Mouse (Mus musculus): ENCODE results near the gene Tjp2.
"Not testable (repeated sequence)": the region's sequence is repeated elsewhere in the genome, so short reads cannot be mapped to it uniquely, and the experiment has no call there.

Gene Tjp2

GRCm38 (mm10) chr19:24144009-24144408 lies 80.8 kb downstream of the Tjp2 start:
- in situ Hi-C loops (cut with MboI; ENCODE audit: unreplicated experiment in 2 of 2) = no loop called here

DNA sequence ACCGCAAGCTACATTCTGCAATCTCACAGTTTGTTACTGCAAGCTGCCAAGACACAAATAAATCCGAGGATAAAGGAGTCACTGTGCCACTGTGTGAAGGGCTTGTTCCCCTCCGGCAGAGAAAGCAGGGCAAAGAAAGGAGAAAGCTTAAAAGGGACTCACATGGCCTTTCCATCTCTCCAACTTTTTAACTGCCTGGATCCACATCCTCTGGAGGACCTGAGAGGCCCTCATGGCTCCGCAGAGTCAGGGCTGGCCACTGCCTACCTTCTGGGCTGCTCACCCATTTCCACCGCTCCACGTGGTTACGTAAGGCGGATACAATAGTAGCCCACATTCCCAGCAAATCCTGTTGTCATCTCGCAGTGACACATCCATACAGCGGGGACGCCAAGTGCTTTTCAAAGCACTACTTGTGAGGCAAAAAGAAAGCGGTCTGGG lies 82.2 kb downstream of the Tjp2 start:
- in situ Hi-C loops (cut with MboI; ENCODE audit: unreplicated experiment in 2 of 2) = no loop called here

GRCm38 (mm10) chr19:24140298-24140697 lies 84.5 kb downstream of the Tjp2 start:
- in situ Hi-C loops (cut with MboI; ENCODE audit: unreplicated experiment in 2 of 2) = no loop called here

DNA sequence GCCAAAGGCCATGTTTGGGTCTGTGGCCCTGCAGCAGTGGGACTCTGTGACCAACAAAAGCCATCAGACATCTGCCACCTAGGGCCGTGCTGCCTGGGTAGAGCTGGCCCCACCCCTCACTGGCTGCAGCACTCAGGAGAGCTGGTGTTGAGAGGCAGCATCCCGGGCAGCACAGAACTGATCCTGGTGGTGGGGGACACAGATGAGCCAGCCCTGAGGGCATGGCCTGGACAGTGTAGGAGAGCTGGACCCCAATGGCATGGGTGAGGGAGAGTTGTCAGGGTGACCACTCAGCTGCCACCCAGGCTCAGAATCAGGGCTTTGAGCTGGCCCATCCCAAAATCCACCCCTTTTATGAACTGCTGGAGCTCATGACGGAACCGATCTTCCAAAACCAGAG lies 87.4 kb downstream of the Tjp2 start:
- in situ Hi-C loops (cut with MboI; ENCODE audit: unreplicated experiment in 2 of 2) = no loop called here

DNA sequence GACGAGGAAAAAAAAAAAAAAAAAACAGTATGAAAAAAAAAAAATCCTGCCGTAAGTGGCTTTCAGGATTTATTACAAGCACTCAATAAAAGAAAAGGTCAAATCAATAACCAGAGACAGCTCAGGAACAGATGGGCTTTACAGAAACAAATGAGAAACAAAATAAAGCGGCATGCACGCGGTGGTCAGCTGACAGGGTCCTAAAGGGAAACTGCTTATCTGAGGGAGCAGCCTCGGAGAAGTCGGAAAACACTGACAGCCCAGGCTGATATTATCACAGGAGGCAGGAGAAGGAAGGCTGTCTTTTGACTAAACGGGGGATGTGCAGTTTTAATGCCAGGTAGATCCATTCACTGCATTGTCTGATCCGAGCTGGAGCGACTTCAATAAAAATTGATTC lies 89.8 kb downstream of the Tjp2 start:
- in situ Hi-C loops (cut with MboI; ENCODE audit: unreplicated experiment in 2 of 2) = no loop called here

DNA sequence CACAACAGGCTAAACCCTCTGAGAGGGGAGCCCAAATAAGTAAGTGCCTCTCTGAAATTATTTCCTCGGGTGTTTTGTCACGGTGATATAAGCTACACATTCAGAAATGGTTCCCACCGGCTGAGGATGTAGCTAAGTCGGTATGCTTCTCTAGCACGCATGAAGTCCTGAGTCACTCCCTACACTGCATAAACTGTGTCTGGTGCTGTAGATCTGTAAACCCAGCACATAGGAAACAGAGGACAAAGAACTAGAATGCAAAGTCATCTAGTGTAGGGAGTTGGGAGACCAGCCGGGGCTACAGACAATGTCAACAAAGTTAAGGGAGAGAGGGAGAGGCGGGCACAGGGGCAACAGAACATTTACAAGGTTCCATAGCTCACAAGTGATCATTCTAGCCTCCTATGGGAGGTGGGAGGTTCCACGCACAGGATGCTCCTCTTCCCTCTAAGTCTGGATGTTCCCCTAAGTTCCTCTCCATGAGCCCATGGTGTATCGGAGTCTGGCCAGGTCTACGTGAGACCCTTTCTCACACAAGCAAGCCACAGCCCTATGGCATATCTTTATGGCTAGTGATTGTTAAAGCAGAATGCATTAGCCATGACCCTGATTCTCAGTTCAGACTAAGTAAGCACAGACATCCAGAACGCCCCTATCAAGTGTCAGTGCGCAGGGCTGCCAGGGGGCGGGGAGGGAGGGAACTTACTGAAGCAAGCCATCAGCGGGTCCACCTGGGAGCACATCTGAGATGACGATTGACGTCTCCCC lies 90.5 kb downstream of the Tjp2 start:
- in situ Hi-C loops (cut with MboI; ENCODE audit: unreplicated experiment in 2 of 2) = no loop called here

DNA sequence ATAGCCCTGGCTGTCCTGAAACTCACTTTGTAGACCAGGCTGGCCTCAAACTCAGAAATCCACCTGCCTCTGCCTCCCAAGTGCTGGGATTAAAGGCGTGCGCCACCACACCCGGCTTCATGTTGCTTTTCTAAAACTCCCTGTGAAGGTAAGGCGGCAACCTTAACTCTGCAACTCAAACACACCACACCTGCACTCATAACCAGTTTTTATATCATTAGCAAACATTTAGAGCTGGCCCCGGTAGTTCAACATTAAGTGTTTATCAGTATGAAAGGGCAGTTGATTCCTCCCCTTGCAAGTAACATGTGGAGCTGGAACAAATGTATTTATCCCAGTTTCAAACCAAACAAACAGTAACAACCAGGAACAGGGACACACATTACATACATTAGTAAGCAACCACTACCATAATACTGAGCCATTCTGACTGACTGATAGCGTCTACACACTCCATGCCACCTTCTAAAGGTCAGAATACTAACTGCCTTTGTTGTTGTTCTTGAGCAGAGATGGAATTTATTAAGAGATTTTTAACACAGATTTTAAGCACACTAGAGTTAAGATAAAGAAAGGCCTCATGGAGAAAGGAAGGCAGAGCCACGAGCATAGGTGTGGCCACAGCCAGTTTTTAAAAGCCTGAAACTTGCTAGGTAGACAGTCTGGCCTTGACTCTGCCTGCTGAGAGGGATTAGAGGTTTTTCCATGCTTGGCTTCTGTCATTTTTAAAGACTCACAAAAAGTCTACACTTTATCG lies 101.1 kb downstream of the Tjp2 start:
- in situ Hi-C loops (cut with MboI; ENCODE audit: unreplicated experiment in 2 of 2) = no loop called here

- in situ Hi-C loops (cut with MboI; ENCODE audit: unreplicated experiment in 2 of 2) = no loop called here
Measured at GRCm38 (mm10) chr19:24123087-24123486, 101.7 kb downstream of the Tjp2 start.

DNA sequence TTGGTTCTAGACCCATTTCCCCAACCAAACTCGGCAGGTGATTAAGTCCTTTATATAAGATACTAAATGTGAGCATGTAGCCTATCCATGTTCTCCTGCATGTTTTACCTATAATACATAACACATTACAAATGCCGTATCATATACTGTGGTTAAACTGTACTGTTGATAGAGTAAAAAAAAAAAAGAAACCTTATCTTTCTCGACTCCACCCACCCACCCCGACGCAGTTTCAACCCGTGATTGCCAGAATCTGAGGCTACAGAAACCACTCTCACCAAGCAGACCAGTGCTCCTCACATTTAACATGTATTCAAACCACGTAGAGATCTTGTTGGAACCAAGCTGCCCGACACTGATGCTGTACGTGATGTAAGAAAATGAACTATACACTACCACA lies 102.2 kb downstream of the Tjp2 start:
- in situ Hi-C loops (cut with MboI; ENCODE audit: unreplicated experiment in 2 of 2) = no loop called here

DNA sequence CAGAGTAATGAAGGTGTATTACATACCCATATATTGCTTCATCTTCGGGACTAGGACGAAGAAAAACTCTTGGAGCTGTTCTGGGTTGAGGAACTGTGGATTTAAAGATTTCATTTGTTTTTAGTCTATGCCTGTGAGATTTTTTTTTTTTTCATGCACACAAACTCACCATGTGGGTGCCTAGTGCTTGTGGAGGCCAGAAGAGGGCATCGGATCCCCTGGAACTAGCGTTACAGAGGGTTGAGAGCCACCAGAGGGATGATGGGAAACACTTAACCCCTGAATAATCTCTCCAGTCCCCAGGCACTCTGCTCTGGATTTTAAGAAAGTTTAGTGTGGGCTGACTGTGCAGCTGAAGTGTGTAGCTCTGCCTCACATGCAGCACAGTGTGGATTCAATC lies 104.0 kb downstream of the Tjp2 start:
- in situ Hi-C loops (cut with MboI; ENCODE audit: unreplicated experiment in 2 of 2) = no loop called here

DNA sequence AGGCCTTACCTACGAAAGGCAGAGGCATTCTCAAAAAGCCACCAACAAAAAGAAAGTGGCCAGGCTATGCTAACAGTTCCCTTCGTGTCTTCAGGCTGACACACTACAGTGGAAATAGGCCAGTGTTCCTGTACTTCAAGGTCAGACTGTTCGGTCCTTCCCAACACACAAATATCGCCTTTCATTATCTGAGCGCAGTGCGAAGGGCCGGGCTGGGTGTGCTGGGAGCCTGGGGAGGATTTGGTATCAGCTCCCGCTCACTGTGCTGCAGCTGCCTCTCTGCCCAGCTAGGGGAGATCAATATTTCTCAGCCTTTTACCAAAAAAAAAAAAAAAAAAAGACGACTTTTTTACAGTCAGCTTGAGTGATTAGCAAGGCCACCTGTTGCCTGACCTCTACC lies 106.1 kb downstream of the Tjp2 start:
- in situ Hi-C loops (cut with MboI; ENCODE audit: unreplicated experiment in 2 of 2) = no loop called here

GRCm38 (mm10) chr19:24111581-24111980 lies 113.2 kb downstream of the Tjp2 start:
- in situ Hi-C loops (cut with MboI; ENCODE audit: unreplicated experiment in 2 of 2) = no loop called here

GRCm38 (mm10) chr19:24107707-24108106 lies 117.1 kb downstream of the Tjp2 start:
- in situ Hi-C loops (cut with MboI; ENCODE audit: unreplicated experiment in 2 of 2) = no loop called here

DNA sequence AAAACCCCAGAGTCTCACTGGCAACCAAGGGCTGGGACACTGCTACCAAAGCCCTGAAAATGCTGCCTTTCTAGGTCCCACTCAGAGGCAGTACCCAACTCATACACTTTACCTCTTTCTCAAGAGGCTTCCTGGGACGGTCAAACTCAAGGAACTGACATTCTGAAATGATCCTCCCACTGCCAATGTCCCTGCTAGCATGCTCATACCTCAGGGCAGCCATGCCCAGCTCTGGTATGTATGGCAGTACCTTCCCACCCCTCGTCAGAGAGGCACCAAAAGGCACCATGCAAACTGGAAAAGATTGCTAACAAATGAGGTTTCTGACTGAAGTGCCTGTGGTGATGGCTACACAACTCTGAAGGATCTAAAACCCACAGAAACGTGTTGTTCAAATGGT lies 121.0 kb downstream of the Tjp2 start:
- in situ Hi-C loops (cut with MboI; ENCODE audit: unreplicated experiment in 2 of 2) = no loop called here

DNA sequence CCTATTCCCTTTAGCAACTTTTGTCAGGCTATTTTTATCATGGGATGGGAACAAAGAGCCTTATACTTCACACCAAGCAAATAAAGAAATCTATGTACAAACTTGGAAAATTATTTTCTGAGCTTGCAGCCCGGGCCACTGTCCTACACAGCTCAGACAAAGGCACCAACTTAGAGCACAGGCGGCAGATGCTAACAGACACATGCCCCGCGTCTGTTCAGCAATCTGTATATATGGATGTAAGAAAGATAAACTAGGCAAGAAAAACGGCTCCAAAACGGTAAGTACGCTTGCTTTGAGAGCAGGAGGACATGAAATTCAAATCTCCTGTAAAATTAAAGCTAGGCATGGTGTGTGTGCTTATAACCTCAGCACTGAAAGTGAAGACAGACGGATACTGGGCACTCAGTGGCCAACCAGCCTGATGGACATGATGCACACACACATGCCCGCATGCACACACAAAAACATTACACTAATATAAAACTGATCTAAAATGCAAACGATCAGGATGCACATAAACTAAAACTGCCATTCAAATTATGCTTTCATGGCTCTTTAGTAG lies 122.2 kb downstream of the Tjp2 start:
- in situ Hi-C loops (cut with MboI; ENCODE audit: unreplicated experiment in 2 of 2) = no loop called here

DNA sequence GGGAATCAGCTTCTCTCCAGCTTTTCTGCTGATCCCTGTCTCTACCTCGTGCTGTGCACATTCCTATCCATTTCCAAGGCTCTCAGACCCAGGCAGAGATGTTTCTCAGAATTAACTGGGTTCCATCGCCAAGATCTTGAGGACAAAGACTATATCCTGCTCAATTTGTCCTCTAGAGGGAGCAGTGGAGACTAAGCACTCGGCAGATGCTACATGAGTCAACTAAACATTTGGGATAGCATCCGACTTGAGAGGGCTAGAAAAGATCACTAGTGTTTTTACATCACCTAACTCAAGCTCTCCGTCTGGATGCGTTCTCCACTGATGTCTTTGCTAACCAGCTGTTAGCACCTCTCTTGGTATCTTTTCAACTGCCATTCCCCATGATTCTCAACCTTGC lies 123.6 kb downstream of the Tjp2 start:
- in situ Hi-C loops (cut with MboI; ENCODE audit: unreplicated experiment in 2 of 2) = no loop called here

- in situ Hi-C loops (cut with MboI; ENCODE audit: unreplicated experiment in 2 of 2) = no loop called here
Measured at GRCm38 (mm10) chr19:24098691-24099090, 126.1 kb downstream of the Tjp2 start.

DNA sequence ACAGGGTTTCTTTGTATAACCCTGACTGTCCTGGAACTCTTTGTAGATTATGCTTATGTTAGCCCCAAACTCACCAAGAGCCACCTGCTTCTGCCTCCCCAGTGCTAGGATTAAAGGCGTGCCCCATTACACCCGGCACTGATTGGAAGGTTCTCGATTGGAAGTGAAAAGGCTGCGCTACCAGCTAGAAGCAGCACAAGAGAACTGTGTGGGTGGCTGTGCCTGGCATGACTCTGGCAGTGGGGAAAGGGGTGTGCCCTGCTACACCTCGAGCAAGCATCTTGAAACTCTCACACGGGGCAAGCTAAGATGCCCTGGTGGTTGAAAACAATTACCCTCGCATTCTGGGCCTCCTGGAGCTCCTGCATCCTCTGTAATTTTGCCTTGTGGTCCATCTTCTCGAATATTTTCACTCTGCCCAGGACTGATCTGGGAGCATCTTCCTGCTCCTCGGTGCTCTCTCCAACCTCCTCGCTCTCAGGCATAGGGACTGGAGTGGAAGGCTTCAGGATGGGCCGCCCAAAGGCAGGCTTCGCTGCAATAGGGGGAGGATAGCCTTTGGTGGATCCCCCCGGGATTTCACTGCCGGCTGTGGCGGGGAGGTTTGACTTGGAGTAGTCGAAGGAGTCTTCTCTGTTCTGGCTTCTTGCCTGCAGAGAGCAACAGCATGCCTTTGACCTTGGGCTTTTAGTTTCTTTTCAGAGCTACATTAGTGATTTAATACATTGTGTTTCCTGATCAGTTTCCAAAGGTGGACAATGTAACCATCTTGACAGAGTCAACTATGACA lies 127.0 kb downstream of the Tjp2 start:
- in situ Hi-C loops (cut with MboI; ENCODE audit: unreplicated experiment in 2 of 2) = no loop called here

DNA sequence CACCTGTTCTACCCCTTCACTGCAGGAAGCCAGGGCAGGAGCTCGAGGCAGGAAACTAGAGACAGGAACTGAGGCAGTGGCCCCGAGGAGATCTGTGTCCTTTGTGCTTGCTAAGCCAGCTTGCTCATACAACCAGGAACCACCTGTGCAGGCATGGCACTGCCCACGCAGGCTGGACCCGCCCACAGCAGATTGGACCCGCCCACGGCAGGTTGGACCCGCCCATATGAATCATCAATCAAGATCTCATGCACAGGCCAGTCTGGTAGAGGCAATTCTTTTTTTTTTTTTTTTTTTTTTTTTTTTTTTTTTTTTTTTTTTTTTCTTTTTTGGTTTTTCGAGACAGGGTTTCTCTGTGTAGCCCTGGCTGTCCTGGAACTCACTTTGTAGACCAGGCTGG lies 132.8 kb downstream of the Tjp2 start:
- in situ Hi-C loops (cut with MboI; ENCODE audit: unreplicated experiment in 2 of 2) = not testable (repeated sequence)

- in situ Hi-C loops (cut with MboI; ENCODE audit: unreplicated experiment in 2 of 2) = no loop called here
Measured at GRCm38 (mm10) chr19:24090366-24090765, 134.5 kb downstream of the Tjp2 start.

DNA sequence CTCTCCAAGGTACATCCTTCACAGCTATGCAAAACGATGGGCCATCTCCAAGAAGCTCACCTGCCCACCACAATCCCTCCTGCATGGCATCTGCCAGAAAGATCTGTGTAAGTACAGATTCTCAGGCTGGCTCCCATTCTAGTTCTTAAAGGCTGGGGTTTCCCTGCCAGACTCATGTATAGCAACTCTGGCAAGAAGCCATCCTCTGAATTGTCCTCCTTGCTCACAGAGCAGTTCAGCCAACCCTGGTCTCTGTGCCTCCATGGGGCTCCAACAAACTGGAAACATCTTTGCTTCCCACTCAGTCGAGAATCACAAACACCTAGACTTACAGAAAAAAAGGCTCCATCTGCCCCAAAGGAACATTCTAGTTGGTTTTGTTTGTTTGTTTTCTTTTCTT lies 139.5 kb downstream of the Tjp2 start:
- in situ Hi-C loops (cut with MboI; ENCODE audit: unreplicated experiment in 2 of 2) = no loop called here
